Mouse (Mus musculus) testis, postnatal 10 days (tissue): ENCODE results near the gene Gtf2h1.

Experiments
- DNase-seq: peaks from one replicate; pipeline ENCODE4 v3.0.0; 2021; ENCODE audit warnings: low spot score

Gtf2h1 gene

DNA sequence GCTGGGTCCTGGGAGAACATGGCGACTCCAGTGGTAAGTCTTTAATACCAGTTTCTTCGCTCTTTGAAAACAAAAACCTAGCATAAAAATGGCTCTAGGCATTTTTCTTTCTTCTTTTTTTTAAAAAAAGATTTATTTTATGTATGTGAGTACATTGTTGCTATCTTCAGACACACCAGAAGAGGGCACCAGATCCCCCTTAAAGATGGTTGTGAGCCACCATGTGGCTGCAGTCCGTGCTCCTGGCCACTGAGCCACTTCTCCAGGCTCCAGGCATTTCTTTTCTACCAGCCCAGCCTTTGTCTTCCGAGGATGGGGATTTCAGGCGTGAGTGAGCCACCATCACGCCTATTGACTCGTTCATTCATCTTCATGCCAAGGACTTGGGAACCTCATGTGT lies 55.1 kb downstream of the Gtf2h1 start:
- no peak for DNase-seq

DNA sequence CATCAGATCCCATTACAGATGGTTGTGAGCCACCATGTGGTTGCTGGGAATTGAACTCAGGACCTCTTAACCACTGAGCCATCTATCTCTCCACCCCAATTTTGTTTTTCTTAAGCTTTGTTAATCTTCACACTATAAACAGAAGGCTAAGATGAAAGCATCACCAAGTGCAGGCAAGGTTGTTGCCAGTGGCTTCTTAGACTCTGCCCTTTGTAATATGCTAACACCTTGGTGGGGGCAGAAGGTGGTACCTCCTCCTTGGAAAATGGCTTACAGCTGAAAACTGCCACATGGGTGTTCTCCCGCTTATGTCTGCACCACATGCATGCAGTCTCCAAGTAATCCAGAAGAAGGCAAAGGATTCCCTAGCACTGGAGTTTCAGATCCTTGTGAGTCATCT lies 56.8 kb downstream of the Gtf2h1 start:
- no peak for DNase-seq

DNA sequence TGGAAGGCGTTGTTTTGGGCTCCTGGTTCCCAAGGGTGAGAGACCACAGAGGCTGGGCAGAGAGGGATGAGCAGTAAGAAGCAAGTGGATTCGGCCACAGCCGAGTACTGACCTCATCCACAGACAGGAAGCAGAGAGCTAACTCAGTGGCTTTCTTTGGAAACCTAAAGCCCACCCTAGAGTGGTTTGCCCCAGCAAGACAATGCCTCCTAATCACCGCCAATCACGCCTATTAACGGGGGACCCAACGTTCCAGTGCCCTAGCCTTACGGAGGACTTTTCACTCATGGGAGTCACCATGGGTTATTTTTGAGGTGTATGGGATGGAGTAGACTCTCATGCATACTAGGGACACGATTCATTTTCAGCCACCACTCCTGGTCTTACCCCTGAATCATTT lies 57.5 kb downstream of the Gtf2h1 start:
- no peak for DNase-seq

DNA sequence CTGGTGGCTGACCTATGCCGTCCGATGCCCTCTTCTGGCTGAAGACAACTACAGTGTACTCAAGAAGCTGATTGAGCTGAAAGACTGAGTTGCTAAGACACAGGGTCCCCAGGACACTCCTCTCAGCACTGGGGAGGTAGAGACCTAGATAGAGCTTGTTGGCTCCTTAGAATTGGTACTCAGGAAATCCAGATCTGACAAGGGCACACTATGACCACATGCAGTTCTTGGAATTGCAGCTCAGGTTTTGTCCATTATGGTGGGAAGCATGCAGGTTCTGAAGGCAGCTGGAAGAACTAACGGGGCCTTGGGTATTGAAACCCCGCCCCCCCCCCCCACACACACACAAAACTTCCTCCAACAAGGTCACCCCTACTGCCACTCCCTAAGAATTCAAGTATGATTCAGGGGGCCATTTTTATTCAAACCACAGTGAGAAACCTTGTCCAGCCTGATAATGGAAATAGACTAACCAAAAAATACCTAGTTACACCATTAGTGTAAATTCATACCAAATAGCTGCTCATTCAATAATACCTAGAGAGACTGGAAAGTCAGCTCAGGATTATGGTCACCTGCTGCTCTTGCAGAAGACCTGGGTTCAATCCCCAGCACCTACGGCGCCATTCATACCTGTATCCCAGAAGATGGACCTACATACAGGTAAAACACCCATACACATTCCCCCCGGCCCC lies 60.1 kb downstream of the Gtf2h1 start:
- DNase-seq, result no peak

DNA sequence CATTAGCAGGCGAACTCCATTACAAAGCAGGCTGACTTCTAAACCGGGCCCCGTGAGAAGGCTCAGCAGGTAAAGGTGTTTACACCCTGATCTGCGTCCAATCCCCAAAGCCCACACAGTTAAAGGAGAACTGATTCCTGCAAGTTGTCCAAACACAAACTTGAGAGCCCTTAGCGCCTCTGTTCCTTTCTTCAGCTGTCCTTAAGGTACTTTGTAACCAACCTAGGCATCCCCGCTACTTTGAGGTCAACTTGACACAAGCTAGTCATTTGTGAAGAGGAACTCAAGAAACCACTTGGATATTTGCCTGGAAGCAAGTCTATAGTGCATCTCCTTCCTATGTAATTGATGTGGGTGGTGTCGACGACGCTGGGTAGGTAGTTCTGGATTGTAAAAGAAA lies 61.5 kb downstream of the Gtf2h1 start:
- no peak for DNase-seq

DNA sequence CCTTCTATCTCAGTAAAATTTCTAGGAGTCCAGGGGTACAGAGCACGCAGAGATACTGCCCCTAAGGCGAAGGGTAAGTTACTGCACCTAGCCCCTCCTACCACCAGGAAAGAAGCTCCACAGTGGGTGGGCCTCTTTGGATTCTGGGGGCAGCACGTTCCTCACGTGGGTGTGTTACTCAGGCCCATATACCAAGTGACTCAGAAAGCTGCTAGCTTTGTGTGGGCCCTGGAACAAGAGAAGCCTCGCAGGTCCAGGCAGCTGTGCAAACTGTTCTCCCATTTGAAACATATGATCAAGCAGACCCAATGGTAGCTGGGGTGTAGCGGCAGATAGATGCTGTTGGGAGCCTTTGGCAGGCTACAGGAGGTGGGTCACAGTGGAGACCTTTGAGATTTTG lies 63.1 kb downstream of the Gtf2h1 start:
- no peak for DNase-seq

DNA sequence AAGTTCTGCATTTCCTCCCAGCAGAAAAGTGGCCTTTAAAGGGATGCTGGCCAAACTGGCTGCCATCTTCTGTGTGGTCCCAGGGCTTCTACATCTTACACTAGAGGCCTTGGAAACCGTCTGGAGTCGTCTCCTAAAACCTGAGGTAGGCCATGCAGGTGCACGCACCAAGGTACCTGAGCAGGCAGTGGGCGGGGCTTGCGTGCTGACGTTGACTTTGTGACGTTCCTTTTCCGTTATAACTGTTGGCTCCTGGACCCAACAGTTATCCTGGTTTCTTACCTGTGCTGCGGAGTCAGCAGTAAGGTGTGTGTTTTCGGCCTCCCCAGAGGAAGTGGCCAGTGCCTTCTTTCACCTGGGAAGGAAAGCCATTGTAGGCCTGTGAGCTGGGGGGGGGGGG lies 65.1 kb downstream of the Gtf2h1 start, which contains the start of gene Ldhc:
TSS of gene Ldhc (plus strand) at position 208 of the 400 bp plus-strand sequence.
- no peak for DNase-seq

DNA sequence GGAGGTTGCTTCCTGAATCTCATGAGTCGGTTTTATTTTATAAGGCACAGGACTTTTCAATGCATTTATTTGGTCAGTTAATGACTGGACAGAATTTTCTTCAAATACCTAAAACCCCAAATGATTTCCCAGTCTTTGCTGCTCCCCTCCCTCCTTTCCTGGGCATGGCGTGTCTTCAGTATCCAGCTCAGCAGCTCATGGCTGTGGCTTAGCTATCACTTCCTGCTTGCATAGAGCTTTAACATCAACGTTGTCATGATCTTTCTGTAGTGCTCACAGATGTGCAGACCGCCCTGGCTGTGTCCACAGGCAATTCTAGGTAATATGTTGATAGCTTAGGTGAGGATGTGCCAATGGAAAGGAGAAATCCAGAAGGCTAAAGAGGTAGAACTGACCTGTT lies 76.1 kb downstream of the Gtf2h1 start:
- no peak for DNase-seq
